Mouse (Mus musculus): ENCODE measurements around the gene Snrnp200.
"Not testable (repeated sequence)": the region's sequence is repeated elsewhere in the genome, so short reads cannot be mapped to it uniquely, and the experiment has no call there.

Gene Snrnp200

GRCm38 (mm10) chr2:127207547-127208451 is at the start of gene Snrnp200, which contains the start of gene 1810024B03Rik:
Gene Snrnp200 (plus strand): TSS chr2:127208386.
Gene 1810024B03Rik (minus strand): TSS chr2:127208280.
- DNase-seq (ENCODE audit: low read depth), result peak; percentile 91

DNA sequence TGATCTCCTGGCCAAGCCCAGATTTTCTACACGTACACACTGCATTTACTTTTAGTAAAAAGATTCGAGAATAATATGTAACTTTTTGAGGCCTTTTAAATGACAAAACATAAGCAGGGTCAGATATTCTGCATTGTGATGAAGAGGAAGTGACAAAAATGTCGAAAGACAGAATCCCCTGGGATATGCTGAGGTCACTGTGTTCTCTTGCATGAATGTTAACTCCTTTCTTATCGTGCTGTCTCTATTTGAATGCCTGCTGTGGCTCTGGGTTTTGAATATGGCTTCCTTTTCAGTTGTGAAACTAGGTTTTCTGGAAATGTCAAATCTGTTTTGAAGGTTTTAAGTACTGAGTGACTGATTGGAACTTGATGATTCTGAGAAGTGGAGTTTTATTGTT is 42.5 kb upstream of the Snrnp200 start:
- no peak for DNase-seq (ENCODE audit: low read depth)

DNA sequence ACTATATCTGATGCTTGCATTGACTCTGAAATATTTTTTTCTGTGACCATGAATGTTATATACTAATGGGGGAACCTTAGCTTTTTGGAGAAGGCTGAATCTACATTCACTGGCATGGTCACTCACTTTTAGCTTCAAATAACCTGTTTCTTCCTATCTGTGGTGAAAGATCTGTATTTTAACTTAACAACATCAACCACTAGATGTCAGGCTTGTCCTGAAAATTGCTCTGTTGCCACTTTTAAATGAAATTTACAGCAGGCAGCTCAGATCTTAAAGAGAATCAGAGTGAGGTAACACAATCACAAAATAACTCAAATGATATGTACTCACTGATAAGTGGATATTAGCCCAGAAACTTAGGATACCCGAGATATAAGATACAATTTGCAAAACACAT is 41.9 kb upstream of the Snrnp200 start:
- peak; percentile 22 for DNase-seq (ENCODE audit: low read depth)

DNA sequence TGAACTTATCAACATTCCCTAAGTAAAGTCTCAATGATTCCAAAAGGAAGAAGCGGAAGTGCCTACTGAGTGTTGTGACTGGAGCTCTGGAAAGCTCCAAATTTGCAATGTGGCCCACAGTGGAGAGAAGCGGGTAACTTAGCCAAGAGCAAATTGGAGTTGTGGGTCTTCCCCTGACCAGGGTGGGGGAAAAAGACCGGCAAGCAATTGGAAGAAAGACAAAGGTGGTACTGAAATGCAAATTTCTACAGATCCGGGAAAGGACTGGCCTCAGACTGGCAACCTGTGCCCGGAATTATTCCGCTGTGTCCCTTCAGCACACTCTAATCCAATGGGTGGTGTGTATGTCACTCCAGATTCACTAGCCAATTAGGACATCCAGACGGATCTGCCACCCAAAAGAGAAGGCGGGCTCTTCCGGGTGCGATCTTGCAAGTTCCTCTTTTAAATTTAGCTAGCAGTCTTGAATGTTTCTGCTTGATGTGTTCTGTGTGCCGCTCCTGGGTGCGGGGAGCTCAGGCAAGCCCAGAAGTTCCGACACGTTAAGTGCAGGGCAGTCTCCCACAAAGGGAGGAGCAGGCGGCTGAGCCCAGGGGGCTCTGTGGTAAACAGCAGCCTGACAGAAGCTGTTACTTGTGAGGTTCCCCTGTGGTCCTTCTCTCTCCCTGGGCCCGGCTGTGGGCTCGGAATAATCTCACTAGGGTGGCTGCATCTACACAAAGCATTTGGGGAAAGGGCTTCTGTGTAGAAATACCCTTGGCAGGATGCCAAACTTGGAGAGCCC is 25.4 kb upstream of the Snrnp200 start:
- peak; percentile 70 for DNase-seq (ENCODE audit: low read depth)

DNA sequence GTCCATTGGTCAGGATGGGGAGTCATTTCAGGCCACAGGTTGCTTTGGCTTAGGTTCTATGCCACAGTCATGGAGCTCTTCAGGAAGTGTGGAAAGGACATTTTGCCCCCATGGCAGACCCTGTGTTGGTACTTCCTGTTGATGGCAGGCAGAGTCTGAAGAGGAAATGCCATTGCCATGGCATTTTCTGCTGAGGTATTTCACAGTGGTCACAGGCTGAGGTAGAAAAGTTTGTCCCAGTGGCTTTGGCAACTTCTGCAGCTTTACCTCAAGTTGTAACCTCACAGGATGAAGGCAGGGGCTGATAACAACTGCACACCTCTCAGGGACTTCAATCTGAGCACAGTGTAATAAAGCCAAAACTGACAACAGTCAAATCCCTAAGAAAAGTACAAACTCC is 18.6 kb upstream of the Snrnp200 start:
- DNase-seq (ENCODE audit: low read depth), result no peak

DNA sequence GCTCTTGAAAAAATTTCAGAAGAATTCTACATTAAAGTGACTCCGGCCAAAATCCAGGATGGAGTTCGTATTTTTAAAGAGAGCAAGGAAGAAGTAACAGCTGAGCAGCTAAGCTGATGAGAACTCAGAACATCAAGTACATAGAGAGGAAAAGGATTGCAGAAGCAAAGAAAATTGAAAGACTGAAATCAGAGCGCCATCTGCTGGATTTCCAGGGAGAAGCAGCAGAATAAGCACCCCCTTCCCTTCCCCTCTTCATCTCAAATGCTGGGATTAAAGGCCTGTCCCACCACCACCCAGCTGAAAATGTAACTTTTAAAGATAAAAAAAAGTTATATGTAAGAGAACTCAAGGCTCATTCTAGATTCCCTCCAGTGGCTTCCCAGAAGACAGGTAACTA is 3.3 kb upstream of the Snrnp200 start:
- peak; percentile 14 for DNase-seq (ENCODE audit: low read depth)

GRCm38 (mm10) chr2:127205936-127206335 is 2.2 kb upstream of the Snrnp200 start:
- not testable (repeated sequence) for DNase-seq (ENCODE audit: low read depth)

- no peak for DNase-seq (ENCODE audit: low read depth)
These were observed 1.3 kb upstream of the Snrnp200 start for GRCm38 (mm10) chr2:127206916-127207315.

DNA sequence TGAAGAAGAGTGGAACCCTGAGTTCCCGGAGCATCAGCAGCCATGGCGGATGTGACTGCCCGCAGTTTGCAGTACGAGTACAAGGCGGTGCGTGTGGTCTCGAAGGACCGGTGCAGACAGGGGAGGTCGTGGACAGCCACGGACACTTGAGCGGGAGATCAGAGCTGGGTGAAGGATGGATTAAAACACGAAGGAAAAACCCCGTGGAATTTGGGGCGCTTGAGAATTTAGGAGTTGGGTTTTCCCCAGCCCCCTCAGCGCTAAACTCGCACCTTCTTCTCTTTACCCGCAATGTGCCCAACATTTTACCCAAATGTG is 225 bp downstream of the Snrnp200 start:
- DNase-seq (ENCODE audit: low read depth), result no peak

DNA sequence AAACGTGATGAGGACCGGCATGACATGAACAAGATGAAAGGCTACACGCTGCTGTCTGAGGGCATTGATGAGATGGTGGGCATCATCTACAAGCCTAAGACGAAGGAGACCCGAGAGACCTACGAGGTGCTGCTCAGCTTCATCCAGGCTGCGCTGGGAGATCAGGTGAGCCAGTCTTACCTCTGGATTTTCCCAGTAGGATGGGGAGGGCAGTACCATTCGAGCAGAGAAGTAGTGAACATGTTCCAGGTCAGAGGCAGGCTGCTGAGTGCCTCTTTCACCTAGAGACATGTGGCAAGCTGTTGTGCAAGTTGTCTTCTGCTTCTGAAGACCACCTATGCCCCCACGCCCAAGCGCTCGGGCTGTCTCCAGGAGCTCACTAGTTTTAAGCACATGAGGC is 2.5 kb downstream of the Snrnp200 start:
- no peak for DNase-seq (ENCODE audit: low read depth)

DNA sequence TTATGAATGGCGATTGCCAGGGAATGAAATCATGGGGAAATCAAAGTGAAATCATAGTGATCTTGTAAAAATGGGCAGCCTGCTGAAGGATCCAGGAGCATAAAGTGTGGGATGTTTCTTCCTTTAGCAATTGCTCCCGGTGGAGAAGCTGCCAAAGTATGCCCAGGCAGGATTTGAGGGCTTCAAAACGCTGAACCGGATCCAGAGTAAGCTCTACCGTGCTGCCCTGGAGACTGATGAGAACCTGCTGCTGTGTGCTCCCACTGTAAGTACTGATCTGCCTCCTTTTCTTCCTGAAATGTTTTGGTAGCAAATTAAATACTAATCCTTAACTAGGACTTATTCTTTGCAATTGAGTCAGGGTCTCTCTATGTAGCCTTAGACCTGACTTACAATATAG is 9.6 kb downstream of the Snrnp200 start:
- DNase-seq (ENCODE audit: low read depth), result no peak

GRCm38 (mm10) chr2:127225261-127225660 is 17.1 kb downstream of the Snrnp200 start:
- DNase-seq (ENCODE audit: low read depth), result no peak

- DNase-seq (ENCODE audit: low read depth), result no peak
These were observed 29.9 kb downstream of the Snrnp200 start for GRCm38 (mm10) chr2:127237897-127238610.

DNA sequence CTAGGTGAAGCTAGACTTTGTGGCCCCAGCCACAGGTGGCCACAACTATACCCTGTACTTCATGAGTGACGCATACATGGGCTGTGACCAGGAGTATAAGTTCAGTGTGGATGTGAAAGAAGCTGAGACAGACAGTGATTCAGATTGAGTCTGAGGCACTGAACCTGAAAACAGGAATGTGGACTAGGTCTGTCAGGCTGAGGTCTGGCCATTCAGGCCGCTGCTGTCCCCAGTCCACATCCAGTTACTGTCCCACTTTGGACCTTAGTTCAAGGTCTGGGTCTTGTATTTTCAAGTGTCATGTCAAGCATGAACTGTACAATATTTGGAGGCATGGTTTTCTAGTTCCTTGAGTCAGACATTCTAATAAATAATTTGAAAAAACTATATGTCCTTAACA is 31.9 kb downstream of the Snrnp200 start:
- DNase-seq (ENCODE audit: low read depth), result no peak

DNA sequence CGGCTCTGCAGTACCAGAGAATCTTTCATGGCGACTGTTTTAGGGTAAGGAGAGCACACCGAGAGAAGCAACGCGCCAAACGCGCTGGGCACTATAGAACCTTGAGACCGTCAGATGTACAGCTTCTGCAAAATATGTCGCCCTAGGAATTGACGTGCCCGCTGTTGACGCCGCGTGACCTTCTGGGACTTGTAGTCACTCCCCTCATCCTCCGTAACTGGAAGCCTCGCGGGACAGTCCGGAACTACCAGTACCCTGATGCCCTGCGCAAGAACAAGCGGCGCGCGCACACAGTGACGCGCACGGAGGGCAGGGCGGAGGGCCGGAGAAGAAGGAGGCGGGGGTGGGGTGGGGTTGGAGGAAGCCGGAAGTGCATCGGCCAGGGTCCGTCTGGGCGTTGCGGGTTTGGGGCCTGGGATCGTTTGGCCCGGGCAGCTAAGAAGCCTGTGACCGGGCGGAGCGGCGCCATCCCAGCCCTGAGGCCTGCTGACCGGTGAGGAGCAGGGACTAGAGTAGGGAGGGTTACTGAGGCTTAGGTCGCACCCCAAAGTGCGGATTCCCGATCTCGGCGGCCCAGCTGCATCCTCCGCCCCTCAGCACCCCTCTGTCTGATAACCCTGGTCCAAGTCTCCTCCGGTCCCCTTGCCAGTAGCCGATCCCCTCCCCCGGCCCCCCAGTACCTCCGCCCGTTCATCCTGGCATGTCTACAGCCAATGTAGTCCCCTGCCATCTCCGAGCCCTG is 39.6 kb downstream of the Snrnp200 start, which contains the start of the genes Ciao1 and Tmem127:
Ciao1 (minus strand) TSS at position 225 of the 742 bp plus-strand sequence.
Tmem127 (plus strand) TSS at position 317 of the 742 bp plus-strand sequence.
- peak; percentile 97 for DNase-seq (ENCODE audit: low read depth)

- no peak for DNase-seq (ENCODE audit: low read depth)
These were observed 40.3 kb downstream of the Snrnp200 start for GRCm38 (mm10) chr2:127248334-127249004.

DNA sequence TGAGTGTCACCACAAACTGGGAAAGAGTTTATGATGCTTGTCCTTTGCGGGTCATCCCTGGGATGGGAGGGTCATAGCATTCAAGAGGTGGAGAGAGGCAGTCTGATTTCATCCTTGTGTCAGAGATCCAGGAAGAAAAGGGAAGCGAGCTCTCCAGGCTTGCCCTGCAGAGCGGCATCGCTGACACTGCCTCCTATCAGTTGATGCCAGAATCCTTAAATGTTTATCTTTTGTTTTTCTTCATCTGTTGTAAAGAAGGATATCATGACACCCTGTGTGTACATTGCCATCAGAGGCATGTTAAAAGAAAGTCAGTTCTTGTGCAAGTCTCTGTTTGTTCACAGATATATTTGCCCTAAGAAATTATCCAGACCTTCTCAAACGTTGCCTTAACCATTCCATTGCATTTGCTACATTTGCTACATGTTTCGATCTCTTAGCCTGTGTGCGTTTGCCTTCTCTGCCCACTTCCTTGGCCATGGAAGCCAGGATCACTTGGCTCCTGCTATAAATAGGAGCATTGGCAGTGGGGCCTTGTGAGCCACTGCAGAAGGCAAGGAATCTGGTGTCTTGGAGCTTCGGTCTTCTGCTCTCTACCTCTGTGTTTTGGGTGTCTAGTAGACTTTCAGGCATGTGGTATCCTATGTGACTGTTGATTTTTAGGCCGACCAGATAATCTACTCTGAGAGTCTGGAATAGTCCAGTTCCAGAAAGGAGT is 42.3 kb downstream of the Snrnp200 start:
- DNase-seq (ENCODE audit: low read depth), result no peak

- DNase-seq (ENCODE audit: low read depth), result no peak
These were observed 43.3 kb downstream of the Snrnp200 start for GRCm38 (mm10) chr2:127251457-127251856.

DNA sequence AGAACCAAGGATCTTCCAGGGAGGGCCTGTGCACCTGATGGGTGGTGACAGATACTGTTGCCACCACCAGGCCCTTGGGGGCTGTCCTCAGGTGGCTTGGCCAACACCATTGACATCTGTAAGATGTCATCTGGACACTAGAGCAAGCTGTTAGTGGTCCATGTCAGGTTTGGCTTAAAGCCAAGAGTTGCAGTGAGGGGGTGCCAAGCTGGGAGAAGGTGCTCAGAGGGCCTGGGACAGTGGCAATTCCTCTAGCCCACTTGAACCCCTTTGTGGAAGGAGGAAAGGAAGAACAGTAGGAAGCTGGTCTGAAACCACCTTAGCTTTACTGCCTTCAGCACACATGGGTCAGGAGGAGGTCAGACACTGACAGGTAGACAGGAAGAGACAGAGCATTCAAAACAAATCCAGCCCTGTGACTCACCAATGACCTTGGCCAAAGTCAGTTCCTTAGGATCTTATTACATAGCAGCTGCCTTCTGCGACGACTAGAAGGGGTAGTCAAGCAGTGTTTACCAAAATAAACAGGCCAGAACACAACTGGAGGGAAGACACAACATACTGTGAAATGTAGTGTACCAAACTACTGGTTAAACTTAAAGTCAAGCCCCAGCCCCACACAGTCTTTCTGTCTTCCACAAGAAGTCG is 43.8 kb downstream of the Snrnp200 start:
- no peak for DNase-seq (ENCODE audit: low read depth)

DNA sequence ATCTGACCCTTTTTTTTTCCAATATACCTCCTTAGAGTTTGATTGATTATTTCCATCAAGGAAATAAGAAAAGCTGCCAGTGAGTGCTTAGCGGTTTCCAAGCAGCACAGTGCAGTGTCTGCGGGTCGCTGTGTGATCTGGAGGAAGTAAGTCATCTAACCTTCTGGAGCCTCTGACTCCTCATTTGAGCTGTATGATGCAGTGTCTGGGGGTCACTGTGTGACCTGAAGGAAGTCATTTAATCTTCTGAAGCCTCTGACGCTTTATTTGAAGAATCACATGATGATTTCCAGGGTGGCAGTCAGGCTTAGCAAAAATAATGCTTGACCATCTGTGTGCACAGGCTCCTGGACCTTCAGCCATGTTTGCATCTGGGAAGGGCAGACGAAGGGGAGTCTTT is 44.6 kb downstream of the Snrnp200 start:
- DNase-seq (ENCODE audit: low read depth), result no peak

All from fibroblast of lung, adult 2 months (primary cell).